Mouse (Mus musculus) T-helper 2 cell (primary cell): ENCODE measurements at regions not wholly inside any gene's neighbourhood (a gene's known extent, or its start where the extent isn't known, plus 50 kb on each side); places are given as distances from the start of the nearest gene placed in this dataset.
"Not testable (repeated sequence)": the region's sequence is repeated elsewhere in the genome, so short reads cannot be mapped to it uniquely, and the experiment has no call there.

Source experiments
- in situ Hi-C: fragments of 300-600 bp; cut with MboI, MseI; formaldehyde crosslinking; loops from one replicate; pipeline ENCODE4 v1.15.1; 2025; ENCODE audit warnings: high pct_unique_total_duplicates

GRCm38 (mm10) chr5:39335321-39335720 is 420.0 kb downstream of the Hs3st1 start:
- in situ Hi-C loops: no loop called here

GRCm38 (mm10) chr5:39334241-39334640 is 421.0 kb downstream of the Hs3st1 start:
- in situ Hi-C loops: no loop called here

GRCm38 (mm10) chr5:39325399-39325798 is 429.9 kb downstream of the Hs3st1 start:
- in situ Hi-C loops: no loop called here

- in situ Hi-C loops: no loop called here
Observed at GRCm38 (mm10) chr5:39316478-39316877, 438.8 kb downstream of the Hs3st1 start.

GRCm38 (mm10) chr5:39311211-39311610 is 434.6 kb upstream of the Clnk start:
- in situ Hi-C loops: no loop called here

GRCm38 (mm10) chr5:39305794-39306193 is 429.2 kb upstream of the Clnk start:
- in situ Hi-C loops: no loop called here

GRCm38 (mm10) chr5:39292849-39293248 is 416.2 kb upstream of the Clnk start:
- in situ Hi-C loops: no loop called here

GRCm38 (mm10) chr5:39281021-39281420 is 404.4 kb upstream of the Clnk start:
- in situ Hi-C loops: no loop called here

GRCm38 (mm10) chr5:39273710-39274385 is 397.2 kb upstream of the Clnk start:
- in situ Hi-C loops: no loop called here

- in situ Hi-C loops: no loop called here
Observed at GRCm38 (mm10) chr5:39267106-39267505, 390.5 kb upstream of the Clnk start.

- in situ Hi-C loops: no loop called here
Observed at GRCm38 (mm10) chr5:39260721-39261190, 384.1 kb upstream of the Clnk start.

GRCm38 (mm10) chr5:39257745-39258144 is 381.1 kb upstream of the Clnk start:
- in situ Hi-C loops: no loop called here

- in situ Hi-C loops: no loop called here
Observed at GRCm38 (mm10) chr5:39252206-39252605, 375.6 kb upstream of the Clnk start.

- in situ Hi-C loops: no loop called here
Observed at GRCm38 (mm10) chr5:39251021-39251420, 374.4 kb upstream of the Clnk start.

GRCm38 (mm10) chr5:39219698-39220097 is 343.1 kb upstream of the Clnk start:
- in situ Hi-C loops: loop anchor here (25.0 kb wide), 1 partner anchor 1043 kb away; no protein-coding TSS in a partner anchor

GRCm38 (mm10) chr5:39216326-39216725 is 339.7 kb upstream of the Clnk start:
- in situ Hi-C loops: loop anchor here (25.0 kb wide), 1 partner anchor 1046 kb away; no protein-coding TSS in a partner anchor

- in situ Hi-C loops: loop anchor here (25.0 kb wide), 1 partner anchor 1047 kb away; no protein-coding TSS in a partner anchor
Observed at GRCm38 (mm10) chr5:39215016-39215415, 338.4 kb upstream of the Clnk start.

GRCm38 (mm10) chr5:39212550-39212949 is 335.9 kb upstream of the Clnk start:
- in situ Hi-C loops: loop anchor here (25.0 kb wide), 1 partner anchor 1050 kb away; no protein-coding TSS in a partner anchor

- in situ Hi-C loops: no loop called here
Observed at GRCm38 (mm10) chr5:39198856-39199255, 322.2 kb upstream of the Clnk start.

- in situ Hi-C loops: not testable (repeated sequence)
Observed at GRCm38 (mm10) chr5:39191153-39191552, 314.5 kb upstream of the Clnk start.

- in situ Hi-C loops: no loop called here
Observed at GRCm38 (mm10) chr5:39181616-39182402, 305.2 kb upstream of the Clnk start.

GRCm38 (mm10) chr5:39181028-39181427 is 304.4 kb upstream of the Clnk start:
- in situ Hi-C loops: no loop called here

GRCm38 (mm10) chr5:39177891-39178290 is 301.3 kb upstream of the Clnk start:
- in situ Hi-C loops: no loop called here
